Comparison of ENCODE assay signal across 12 mouse cellular contexts in the genomic region with DNA sequence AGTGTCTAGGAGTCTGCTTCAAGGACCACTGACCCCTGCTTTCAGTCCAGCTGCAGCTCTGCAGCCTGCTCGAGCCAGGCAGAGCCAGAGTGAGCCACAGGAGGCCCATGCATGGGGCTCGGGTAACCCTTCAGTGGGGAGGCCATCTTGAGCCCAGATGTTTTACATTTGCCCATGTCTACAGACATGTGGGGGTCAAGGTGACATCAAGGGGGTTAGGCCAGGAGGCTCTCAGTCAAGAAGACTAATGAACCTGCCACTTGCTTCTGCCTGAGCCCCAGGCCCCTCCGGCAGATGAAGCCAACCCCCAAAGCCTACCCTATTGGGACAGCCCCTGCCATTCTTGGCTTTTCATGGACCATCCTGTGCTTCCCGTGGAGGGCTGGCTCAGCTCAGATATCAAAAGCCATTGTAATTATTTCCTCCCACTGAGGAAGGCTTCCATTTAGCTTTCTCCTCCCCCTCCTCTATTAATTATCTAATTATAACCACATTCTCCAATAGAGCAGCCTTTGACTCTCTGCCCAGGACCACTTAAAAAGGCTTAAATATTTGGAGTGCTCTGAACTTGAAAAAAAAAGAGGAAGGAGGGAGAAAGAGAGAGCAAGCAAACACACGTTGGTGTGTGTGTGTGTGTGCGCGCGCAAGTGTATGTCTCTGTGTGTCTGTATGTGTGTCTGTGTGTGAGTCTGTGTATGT. TPM values are rescaled to one million over a fixed set of nuclear protein-coding genes. Genes with fewer than 3 reads are reported as not detected.
DNase-seq lines count a peak whose midpoint lies in the region; ATAC-seq and TF ChIP-seq lines count a peak whose summit lies in the region.
"Had no signal": no experiment of that assay in that cellular context is flagged by ENCODE, and none has a peak within 500 bp of the region (broad histone marks: within the 10 kb centered on the region; RNA-seq: fewer than 3 reads in every experiment).

No protein-coding gene starts in this region.

- DNase-seq in heart, postnatal 0 days (ENCODE audit: low spot score) = peak; percentile 36
- DNase-seq in heart, adult 9 months (ENCODE audit: low spot score in 2 of 2) = no peak
- DNase-seq in embryo, embryonic 10 days (ENCODE audit: low spot score) = peak; percentile 81
- peak; percentile 12 for DNase-seq in lung, postnatal 14 days
- DNase-seq in urinary bladder, postnatal 4 days (ENCODE audit: low spot score in 2 of 2) = no peak
- no peak for DNase-seq in adrenal gland, adult 18-20 months (ENCODE audit: low spot score in 2 of 2)
- DNase-seq in retina, embryonic 14.5 days (ENCODE audit: low spot score) = no peak
- DNase-seq: gastrocnemius, postnatal 25 days had no signal

- H3K27ac ChIP-seq in heart, postnatal 0 days (ENCODE audit: low read depth) = no peak overlapping the region
- H3K27ac ChIP-seq in forebrain, embryonic 15.5 days (replicated peaks) = no peak overlapping the region
- H3K27ac ChIP-seq: liver, embryonic 14.5 days had no signal

- no peak for TF ChIP-seq CTCF in heart, postnatal 0 days (IDR thresholded peaks at IDR 0.05; ENCODE audit: low read depth)

- H3K4me1 ChIP-seq in heart, postnatal 0 days (ENCODE audit: control insufficient read depth, insufficient read depth) = peaks cover 11% of the 10 kb centered on the region
- 0 out of 2 replicates have a peak, but pooled peaks cover 4% of the 10 kb centered on the region for H3K4me1 ChIP-seq in forebrain, embryonic 15.5 days

- no peak overlapping the region for H3K9ac ChIP-seq in heart, postnatal 0 days (replicated peaks; ENCODE audit: low read depth, low read length)
- H3K9ac ChIP-seq in forebrain, embryonic 15.5 days (replicated peaks) = no peak overlapping the region
- H3K9ac ChIP-seq: liver, embryonic 14.5 days had no signal

- peak; percentile 67 for ATAC-seq in heart, postnatal 0 days (ENCODE audit: insufficient read depth, low read depth)
- 0 out of 2 replicates have a peak, but pooled peaks have one; percentile 26 for ATAC-seq in forebrain, embryonic 15.5 days (replicated peaks)
- ATAC-seq: inflammation-experienced regulatory T-cells, adult 6 months had no signal

- 61% methylated on average over 8 of the region's 8 CpGs for WGBS in heart, postnatal 0 days
- WGBS in forebrain, embryonic 15.5 days = 41% methylated on average over 8 of the region's 8 CpGs

- TF ChIP-seq EP300 in heart, postnatal 0 days (IDR thresholded peaks at IDR 0.05; ENCODE audit: low read depth) = no peak

- H3K36me3 ChIP-seq in heart, postnatal 0 days (replicated peaks; ENCODE audit: control insufficient read depth, insufficient read depth, low read length) = no peaks in the 10 kb centered on the region
- H3K36me3 ChIP-seq in forebrain, embryonic 15.5 days = no peaks in the 10 kb centered on the region

- no peaks in the 10 kb centered on the region for H3K9me3 ChIP-seq in heart, postnatal 0 days (replicated peaks; ENCODE audit: control insufficient read depth, low read length)
- H3K9me3 ChIP-seq in forebrain, embryonic 15.5 days = no peaks in the 10 kb centered on the region

- H3K4me2 ChIP-seq in heart, postnatal 0 days (ENCODE audit: low read depth, low read length) = peak overlapping the region; percentile 2
- no peak overlapping the region for H3K4me2 ChIP-seq in forebrain, embryonic 15.5 days (replicated peaks)

- no peaks in the 10 kb centered on the region; the same call in 1 of the 2 replicates for H3K27me3 ChIP-seq in heart, postnatal 0 days (ENCODE audit: control insufficient read depth, insufficient read depth, low read length)
- H3K27me3 ChIP-seq in forebrain, embryonic 15.5 days = peaks cover 5% of the 10 kb centered on the region; the same call in 1 of the 2 replicates

- no peak overlapping the region for H3K4me3 ChIP-seq in heart, postnatal 0 days (ENCODE audit: low read depth, low read length)
- no peak overlapping the region for H3K4me3 ChIP-seq in forebrain, embryonic 15.5 days

RNA-seq across cellular contexts. Expression of a gene that starts 43.6 kb away (rescaled TPM):
- total RNA-seq in heart, postnatal 0 days (2014; rRNA removed; ENCODE audit: low replicate concordance) = 0.54 and 8.5 TPM in 2 replicates
- 1.7 and 2.2 TPM in 2 replicates for polyA plus RNA-seq in heart, postnatal 0 days (2015; fragmentation: Nextera tagmentation; extraction: Ambion mirVana)
- 0.29 and 0.86 TPM in 2 replicates for polyA plus RNA-seq in forebrain, embryonic 15.5 days (2015; fragmentation: Nextera tagmentation; extraction: Ambion mirVana)
- 1 to 10 TPM; 1.7 to 4.0 TPM for total RNA-seq in adrenal gland, adult 18-20 months (2021)
- total RNA-seq: common myeloid progenitor, adult 5-6 weeks had no signal
- polyA plus RNA-seq: inflammation-experienced regulatory T-cells, adult 6 months had no signal

Comparison
In these comparisons a context has a peak if more than half of its experiments do, and no peak if none do; other contexts are left out.
1. DNase-seq: peak in heart, postnatal 0 days (single experiment), embryo, embryonic 10 days (single experiment) and lung, postnatal 14 days (single experiment); none in heart, adult 9 months (0 of 2), urinary bladder, postnatal 4 days (0 of 2), adrenal gland, adult 18-20 months (0 of 2) and retina, embryonic 14.5 days (single experiment).